Mouse (Mus musculus) common myeloid progenitor, adult 5-6 weeks (primary cell): ENCODE results near the gene Lca5l. TPM values are rescaled to one million over a fixed set of nuclear protein-coding genes. Genes with fewer than 3 reads are reported as not detected.
"Not testable (repeated sequence)": the region's sequence is repeated elsewhere in the genome, so short reads cannot be mapped to it uniquely, and the experiment has no call there.

Source experiments
- ATAC-seq: replicated peaks from 2 replicates; pipeline ENCODE4 v1.8.0; 2016; ENCODE audit warnings: low read depth, mild to moderate bottlenecking, moderate TSS enrichment, inconsistent platforms; ENCODE audit not compliant: poor library complexity, severe bottlenecking
- total RNA-seq: library from RNA; stranded (forward); fragments of 200-1000, 187-1606 nt; gene quantifications from 2 replicates; pipeline ENCODE4 v1.2.3, GENCODE M21; 2017

Lca5l gene
- total RNA-seq, 1 experiment from 2014 or later, result 0.18 TPM

DNA sequence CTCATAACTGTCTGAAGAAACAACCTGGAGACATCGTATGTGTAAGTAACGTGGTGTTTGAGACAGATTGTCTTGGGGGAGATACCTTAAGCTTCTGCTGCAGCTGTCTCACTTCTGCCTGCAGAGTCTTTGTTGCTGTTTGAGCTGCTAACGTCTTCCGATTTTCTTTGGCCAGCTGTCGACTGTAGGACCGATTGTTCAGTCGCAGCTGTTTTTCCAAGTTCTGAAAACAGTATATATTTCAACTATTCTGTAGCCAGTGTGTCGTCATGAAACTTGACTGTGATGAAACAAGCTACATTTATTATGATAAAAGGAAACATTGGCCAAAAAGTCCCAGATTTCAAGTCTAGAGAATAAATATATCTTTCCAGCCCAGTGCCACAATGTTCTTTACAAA lies 18.4 kb downstream of the Lca5l start:
- ATAC-seq, result no peak

DNA sequence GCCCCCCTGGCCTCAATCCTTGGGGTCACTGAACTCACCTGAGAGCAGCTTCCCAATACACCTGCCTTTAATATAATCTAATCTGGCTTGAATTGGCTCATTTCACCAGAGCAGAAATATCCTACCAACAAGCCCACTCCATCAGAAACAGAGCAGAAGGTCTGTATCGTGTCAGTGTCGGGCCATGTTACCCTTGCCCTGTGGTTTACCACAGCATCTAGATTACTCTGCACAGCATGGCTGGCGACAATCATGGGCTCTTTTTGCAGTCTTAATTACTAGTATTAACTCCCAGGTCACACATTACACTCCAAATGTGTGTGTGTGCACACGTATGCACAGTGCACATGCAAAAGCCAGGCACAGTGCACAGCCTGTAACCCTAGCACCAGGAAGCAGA lies 23.2 kb downstream of the Lca5l start:
- ATAC-seq, result peak; percentile 79; the same call in 1 of the 2 replicates

DNA sequence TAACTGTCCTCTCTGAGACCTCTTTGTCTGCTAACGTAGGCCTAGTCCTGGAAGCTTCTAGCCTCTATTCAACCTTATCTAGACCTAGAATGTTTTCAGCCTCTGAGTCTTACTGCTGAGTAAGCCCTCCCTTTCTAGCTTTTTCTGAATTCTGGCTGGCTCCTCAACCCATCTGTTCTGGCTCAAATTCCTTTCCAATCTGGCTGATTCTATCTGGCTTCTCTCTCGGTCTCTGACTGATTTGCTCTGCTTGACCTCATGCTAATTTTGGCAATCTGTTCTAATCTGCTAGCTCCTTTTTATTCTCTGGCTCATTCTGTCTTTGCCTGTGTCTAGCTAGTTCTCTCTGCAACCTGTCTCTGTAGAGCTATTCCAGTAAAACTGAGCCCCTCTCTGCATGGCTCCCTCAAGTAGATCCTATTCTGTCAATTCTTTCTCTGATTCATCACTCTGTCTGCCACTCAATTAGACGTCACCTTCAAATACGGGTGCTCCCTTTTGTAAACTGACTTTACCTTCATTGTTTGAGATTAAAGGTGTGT lies 26.3 kb downstream of the Lca5l start:
- no peak for ATAC-seq

DNA sequence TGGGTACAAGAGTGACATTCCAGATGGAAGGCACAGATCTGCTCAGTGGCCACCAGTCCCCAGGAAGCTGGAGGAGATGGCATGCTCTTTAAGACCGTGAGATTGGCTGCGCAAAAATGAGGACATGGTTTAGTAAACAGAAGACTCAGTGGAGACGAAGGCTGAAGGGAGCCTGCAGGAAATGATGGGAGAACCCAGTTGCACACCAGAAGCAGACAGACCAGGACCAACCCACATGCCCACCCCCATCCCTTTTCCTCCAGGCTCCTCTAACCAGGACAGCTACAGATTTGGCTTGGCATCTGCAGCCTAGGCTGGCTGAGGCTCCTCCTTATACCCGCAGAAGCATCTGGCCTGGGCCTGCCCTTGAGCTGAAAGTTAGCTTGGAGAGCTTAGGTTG lies 30.7 kb downstream of the Lca5l start:
- ATAC-seq, result no peak

DNA sequence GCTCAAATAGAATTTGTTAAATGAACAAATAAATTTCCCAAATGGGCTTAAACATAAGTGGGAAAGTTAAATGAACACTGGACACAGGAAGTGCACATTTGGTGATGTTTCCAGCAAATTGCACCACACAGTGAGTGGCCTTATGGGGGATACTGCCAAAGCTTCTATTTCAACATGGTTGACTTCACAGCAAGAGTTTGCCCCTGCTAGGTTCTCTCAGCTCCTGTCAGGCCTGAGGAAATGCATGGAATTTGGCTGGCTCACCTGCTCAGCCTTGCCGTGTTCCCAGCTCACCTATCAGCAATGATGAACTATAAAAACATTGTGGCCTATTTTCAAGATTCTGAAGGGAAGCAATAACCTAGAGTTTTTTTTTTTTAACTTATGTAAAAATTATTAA lies 31.1 kb downstream of the Lca5l start:
- no peak for ATAC-seq

DNA sequence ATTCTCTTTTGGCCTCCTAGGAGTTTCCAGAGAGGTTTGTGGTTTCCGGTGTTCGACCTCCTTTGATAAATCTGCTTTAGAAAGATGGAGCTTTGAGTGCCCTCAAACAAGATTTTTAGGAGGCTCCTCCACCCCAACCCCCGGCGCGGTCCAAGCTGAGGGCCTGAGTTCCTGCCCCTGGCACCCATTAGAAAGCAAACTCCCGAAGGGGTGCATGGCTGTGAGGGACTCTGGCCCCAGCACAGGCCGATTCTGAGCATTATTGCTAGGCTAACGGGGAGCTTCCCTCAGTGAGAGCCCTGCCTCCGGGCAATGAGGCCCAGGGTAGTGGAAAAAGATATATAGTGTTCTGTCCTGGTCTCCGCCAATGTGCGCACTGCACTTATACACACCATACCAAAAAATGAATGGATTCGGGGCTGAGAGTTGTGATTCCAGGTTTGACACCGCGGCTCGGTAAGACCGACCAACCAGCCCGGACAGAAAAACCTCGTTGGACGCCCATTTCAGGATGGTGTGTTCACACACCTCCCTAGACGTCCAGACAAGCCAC lies 32.2 kb downstream of the Lca5l start:
- 0 out of 2 replicates have a peak, but pooled peaks have one; percentile 9 for ATAC-seq

DNA sequence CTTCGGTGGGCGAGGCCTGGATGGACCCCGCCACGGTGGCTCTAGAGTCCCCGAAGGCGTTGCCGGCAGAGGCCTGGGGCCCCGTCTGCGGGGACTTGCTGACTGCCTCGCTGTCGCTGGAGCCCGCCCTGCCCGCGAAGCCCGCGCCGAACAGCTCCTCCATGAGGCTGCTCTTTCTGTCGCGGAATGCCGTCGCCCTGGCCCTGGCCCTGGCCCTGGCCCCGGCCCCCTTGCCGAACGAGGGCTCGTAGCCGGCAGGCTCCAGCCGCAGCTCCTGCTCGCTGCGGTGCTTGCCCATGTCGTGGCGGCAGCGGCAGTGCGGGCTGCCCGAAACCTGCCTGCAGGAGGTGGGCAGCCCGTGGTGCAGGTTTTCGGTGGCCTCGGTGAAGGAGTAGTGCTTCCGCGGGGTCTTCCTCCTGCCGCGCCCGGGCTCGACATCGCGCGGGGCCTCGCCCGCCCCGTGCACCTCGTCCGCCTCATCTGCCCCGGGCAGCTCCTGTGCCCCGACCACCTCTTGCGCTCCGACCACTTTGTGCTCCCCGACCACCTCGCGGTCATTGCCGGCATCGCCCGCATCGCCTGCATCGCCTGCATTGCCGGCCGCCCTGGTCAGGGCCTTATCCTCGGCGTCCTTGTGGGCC lies 32.9 kb downstream of the Lca5l start:
- ATAC-seq, result peak; percentile 81

DNA sequence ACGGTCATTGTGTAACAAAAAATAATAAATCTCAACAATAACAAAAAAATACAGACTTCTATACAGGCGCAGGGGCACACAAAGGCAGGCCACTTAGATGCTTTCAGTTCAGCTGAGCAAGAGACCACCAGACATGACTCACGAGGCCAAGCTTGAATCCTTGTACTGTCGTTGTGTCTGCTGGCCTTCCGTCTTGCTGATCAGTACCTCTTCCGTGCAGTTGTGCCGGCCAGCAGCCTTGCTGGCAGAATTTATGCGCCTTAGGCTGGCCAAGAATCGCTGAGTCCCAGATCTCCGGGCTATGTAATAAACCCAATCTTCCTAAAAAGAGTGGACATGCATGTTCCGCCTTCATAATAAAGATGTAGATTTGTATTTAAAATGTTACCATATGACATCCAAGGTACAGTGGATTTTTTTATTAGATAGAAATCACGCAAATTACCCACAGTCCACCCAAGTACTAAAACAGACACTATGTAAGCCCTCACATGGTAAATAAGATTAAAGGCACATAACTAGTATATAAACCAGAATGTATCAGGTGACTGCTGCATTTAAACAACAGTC lies 33.5 kb downstream of the Lca5l start:
- ATAC-seq, result no peak

DNA sequence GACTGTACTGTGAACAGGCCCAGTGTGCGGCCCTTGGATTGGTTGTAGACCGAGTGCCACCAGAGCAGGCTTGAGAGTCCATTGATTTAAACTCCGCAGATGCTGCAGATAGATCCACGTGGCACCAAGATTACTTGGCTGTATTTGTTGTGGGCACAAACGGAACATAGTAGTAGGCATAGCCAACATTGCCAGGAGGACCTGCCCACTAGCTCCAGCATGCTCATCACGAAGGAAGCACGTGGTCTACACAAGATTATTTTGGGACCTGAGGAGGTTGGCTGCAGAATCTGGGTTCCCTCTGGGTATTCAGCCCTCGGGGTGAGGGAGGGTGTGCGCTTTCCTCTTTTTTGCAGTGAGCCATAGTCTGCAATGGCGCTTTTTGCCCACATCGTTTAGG lies 34.9 kb downstream of the Lca5l start:
- no peak for ATAC-seq

DNA sequence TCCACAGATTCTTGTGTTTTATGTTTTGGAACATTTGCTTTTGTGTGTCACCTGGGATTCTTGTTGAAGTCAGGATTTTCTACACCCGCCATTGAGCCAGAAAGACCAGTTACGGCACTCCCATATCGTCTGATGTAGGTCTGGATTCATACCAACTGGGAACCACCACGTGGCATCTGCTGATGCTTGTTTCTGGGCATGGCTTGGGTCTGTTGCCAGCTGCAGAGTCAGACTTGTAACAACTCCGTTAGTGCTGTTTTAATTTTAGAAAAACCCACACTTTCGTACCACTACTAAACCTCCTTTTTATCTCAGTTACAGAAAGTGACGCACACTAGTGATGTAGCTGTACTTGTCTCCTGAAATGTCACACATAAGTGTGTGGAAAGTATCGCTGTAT lies 36.1 kb downstream of the Lca5l start:
- ATAC-seq, result no peak

DNA sequence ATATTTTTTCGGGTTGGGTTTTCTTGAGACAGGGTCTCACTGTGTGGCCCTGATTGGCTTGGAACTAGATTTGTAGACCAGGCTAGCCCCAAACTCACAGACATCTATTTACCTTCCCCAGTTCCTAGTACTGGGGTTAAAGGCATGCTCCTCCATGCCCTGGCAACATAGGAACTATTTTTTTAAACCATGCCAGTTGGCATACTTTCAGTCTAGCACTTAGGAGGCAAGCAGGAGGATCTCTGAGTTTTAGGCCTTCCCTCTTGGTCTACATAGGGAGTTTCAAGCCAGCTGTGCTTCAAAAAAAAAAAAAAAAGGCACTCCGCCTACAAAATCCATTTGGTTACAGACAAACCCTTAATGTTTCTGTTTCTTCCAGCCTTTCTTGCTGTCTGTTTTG lies 37.6 kb downstream of the Lca5l start:
- ATAC-seq, result no peak

DNA sequence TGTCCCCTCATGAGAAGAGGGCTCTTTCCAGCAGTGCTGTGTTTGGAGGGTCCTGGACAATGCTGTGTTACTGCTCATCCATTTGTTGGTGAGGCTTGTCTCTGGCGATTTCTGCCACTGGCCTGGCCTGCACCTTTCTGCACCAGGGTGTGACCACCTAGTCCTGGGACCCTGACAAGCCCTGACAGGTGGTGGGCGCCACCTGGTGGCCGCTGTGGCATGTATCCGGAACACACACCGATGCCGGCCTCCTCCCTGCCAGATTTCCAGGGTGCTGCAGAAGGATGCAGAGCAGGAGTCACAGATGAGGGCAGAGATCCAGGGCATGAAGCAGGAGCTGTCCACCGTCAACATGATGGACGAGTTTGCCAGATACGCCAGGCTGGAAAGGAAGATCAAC lies 40.5 kb downstream of the Lca5l start:
- peak; percentile 84 for ATAC-seq

DNA sequence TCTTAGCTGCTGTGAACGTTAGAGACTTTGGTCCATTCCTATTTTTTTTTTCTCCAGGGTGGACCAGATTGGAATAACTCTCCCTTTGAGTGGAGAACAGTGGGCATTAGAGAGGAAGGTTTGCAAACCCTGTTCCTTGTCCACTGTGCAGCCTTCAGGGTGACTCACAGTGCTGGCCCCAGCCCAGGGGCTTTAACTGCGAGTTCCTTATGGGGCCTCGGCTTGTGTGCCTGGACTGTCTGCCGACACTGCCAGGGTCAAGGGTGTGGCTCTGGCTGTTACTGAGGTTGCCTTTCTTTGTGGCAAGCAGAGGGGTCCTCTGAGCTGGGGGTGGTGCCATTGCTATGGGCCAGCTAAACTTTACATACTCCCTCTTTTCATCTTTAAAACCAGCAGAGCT lies 41.1 kb downstream of the Lca5l start:
- ATAC-seq, result no peak

DNA sequence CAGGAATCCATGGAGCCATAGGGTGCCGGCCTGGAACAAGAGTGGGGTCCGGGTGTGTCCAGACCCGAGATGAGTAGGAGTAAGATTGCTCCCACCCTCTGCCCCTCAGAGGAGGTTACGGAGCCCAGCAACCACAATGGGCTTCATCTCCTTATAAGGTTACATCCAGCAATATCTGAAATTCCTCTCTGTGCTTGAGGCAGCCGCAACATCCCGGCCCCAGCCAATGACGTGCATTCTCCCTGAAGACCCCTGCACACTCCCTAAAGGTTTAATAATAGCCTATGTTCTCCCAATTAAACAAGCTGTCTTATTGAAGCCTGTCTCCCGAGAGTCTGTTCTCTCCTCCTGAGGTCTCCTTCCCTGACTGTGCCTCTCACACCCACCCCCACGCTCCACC lies 42.8 kb downstream of the Lca5l start:
- ATAC-seq, result no peak

DNA sequence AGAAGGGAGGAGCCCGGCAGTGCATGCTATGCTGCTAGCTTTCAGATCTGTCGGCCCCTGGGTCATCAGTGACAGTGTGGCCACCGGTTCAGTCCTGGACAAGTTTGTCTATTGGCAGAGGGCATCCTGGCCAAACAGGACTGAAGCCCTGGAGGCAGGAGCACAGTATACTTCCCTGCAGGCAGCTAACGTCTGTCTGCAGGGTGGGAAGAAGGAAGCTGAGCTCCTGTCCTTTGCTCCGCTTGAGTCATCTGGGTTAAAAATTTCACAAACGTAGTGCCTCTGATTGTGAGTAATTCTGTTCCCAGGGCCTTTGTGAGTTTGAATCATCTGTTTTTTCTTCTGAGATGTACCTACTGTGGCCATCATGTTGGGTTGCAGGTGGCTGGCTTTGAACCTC lies 43.2 kb downstream of the Lca5l start:
- ATAC-seq, result no peak

DNA sequence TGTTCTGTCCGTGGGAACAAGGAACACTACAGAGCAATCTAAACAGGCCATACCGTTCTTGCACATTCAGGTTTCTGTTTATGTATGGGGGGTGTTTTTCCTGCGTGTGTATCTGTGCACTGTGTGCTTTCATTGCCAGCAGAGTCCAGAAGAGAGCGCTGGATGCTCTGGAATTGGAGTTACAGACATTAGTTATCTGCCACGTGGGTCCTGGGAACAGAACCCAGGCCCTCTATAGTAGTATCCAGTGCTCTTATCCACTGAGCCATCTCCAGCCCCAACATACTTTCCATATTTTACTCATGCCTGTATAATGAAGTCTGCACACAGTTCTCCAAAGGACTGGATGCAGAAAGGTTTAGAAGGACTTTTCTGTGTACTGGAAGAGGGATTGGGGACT lies 46.3 kb downstream of the Lca5l start:
- no peak; the same call in 1 of the 2 replicates for ATAC-seq

DNA sequence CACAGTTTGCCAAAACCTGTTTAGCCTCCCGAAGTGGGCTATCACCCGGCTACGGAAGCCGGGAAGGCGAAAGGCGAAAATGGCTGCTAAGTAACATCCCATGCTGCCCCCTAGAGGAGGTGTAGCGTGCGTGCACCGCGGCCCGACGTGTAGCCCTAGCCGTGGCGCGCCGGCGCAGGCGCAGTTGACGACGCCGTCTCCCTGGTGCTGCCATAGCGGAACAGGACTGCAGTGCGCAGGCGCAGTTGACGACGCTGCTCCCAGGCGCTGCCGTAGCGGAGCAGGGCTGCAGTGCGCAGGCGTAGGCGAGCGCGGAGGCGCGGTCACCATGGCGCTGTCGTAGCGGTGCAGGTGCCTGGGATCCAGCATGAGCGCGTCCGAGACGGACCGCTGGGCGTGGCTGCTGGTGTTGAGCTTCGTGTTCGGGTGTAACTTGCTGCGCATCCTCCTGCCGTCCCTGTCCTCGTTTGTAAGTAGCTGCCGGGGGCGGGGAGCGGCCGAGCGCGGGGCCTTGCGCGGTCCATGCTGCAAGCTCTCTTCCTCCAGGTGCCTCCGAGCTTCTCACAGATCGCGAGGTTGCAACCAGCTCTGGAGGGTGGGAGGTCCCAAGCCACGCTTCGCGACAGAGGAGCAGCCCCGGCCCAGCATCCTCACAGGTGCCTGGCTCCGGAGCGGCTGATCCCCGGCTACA lies 46.8 kb downstream of the Lca5l start, which contains the start of gene Wrb:
Wrb (plus strand) TSS at position 298 of the 691 bp plus-strand sequence.
- peak; percentile 95 for ATAC-seq

DNA sequence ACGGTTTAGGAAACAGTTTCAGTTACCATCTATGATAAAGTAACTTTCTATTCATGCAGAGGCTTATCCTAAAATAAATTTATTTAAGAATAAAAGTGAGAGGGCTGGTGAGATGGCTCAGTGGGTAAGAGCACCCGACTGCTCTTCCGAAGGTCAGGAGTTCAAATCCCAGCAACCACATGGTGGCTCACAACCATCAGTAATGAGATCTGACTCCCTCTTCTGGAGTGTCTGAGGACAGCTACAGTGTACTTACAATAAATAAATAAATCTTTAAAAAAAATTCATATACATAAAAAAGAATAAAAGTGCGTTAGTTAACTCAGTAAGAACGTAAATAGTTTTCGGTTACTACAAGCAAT lies 47.3 kb downstream of the Lca5l start:
- ATAC-seq, result not testable (repeated sequence)

DNA sequence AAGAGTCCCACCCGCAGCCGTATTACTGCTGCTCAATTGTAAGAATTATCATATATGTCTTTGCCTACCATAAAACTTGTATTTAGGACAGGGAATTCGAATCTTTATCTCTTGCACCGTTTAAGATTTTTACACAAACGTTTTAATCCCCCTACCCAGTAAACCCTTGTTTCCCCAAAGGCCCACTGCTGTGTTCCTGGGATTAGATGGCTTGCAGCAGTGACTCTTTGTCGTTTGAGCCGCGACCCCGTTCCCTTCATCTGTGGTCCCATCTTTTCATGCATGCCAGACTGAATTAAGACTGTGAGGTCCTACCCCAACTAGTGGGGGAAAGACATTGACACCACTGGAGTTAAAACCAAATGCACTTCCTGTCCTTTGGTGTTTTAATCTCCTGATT lies 63.6 kb downstream of the Lca5l start:
- no peak for ATAC-seq

DNA sequence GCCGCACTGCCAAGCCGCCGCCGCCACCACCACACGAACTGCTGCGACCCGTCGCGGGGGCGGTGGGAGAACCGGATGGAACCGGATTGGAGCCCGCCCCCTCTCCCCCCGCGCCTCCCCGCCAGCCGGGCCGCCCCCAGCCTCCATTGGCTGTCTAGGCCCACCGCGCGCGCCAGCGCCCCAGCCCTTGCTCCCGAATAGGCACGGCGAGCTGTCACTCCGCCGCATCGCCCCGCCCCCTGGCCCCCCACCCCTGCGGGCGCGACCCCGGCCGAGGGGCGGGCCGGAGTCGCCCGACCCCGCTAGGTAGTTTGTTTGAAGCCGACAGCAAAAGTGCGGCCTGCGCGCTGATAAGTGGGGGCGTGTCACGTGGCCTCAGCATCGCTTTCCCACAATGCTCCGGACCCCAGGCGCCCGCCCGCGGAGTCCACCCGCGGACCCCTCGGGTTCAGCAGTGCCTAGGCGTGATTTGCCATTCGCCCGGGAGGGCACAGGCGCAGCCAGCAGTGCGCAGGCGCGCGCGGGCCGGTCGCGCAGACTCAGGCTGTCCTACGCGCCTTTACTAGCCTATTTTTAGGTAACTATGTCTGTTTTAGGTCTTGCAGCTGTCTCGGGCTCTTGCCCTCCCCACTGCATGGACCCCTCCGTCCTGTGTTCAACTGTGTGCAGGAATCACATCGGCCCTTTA lies 64.3 kb downstream of the Lca5l start, which contains the start of gene Hmgn1:
Hmgn1 (minus strand) TSS at position 73 of the 688 bp plus-strand sequence.
- ATAC-seq, result peak; percentile 91
